Mouse (Mus musculus): ENCODE data around the gene Gm5458.
"Not testable (repeated sequence)": the region's sequence is repeated elsewhere in the genome, so short reads cannot be mapped to it uniquely, and the experiment has no call there.

Gm5458 gene

DNA sequence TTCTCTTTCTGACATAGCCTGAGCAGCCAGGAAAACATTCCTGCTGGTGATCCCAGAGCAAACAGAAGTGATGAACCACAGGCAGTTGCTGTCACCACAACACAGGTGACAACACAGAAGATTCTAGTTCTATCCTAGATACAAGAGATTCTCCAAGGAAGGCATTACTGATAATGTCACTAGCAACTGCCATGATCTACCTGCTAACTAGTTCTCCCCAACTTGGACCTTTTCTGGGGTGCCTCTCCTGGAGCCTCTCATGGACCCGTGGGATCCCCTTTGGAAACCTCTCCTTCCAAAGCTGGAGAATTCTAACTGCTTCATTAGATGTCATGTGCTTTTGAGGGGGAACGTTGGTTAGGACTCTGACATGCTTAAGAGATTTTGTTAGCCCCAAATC, at the start of gene Gm5458:
Gene Gm5458 (minus strand): TSS at position 101 of the 400 bp plus-strand sequence.
- DNase-seq (ENCODE audit: low spot score): not testable (repeated sequence)

DNA sequence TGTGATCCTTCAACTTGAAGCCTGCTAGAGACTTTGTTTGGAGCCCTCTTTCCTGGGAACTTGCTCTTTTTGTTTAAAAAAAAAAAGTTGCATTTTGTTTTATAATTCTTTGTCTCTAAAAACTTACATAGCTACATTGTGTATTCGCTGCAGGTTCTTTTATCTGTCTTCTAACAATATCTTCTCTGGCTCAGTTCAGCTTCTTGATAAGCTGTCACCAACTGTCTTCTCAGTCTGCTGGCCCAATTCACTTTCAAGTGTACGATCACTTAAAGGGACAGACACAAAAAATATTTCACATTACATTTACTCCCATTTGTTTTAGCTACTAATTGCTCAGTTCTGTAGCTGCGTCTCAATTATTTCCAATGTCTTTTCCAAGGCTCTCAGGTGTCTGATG, 43.9 kb upstream of the Gm5458 start:
- no peak for DNase-seq (ENCODE audit: low spot score)

DNA sequence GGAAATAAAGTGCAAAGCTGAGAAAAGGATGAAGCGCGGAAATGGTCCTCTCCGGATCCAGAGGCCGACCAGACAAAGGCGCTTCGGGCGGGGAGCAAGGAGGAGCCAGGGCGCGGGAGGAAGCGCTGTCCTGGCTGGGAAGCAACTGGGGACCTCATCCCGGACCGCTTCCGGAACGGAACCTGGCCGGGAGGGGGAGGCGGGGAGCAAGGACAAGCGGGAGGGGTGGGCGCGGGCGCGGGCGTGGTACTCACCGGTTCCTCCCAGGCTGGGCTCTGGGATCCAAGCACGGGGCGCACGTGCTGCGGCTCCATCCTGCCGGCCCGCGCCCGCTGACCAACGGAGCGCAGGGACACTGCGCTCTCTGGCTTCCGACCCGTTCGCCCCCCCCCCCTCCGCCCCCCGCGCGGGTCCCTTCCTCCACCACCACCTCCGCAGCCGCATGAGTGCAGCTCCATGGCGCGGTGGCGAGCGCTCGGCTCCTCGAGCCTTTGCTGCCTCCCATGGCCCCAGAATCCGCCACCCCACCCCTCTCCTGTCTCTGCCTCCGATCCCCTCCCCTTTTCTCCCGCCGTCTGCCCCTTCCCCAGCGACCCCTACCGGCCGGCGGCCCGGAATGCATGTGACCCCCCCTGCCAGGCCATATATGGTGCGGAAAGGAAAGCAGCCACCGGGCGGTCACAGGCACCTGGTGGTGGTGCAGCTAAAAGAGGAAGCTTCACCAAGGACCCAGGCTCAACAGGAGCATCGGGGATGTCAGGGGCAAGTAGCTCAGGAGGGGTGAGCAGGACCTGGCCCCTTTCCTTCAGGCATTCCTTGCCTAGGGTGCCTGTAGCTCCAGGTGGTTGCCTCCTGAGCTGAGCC, 17.3 kb downstream of the Gm5458 start, which contains the start of gene Gm2237:
Gene Gm2237 (minus strand): TSS at position 332 of the 864 bp plus-strand sequence.
- DNase-seq (ENCODE audit: low spot score): not testable (repeated sequence)

DNA sequence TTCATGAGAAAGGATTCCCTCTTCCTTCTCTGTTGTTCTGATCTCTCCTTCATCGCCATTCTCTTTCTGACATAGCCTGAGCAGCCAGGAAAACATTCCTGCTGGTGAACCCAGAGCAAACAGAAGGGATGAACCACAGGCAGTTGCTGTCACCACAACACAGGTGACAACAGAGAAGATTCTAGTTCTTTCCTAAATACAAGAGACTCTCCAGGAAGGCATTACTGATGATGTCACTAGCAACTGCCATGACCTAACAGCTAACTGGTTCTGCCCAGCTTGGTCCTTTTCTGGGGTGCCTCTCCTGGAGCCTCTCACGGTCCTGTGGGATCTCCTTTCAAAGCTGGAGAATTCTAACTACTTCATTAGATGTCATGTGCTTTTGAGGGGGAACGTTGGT, 52.5 kb downstream of the Gm5458 start, which contains the start of gene Gm2244:
Gene Gm2244 (minus strand): TSS at position 101 of the 400 bp plus-strand sequence.
- not testable (repeated sequence) for DNase-seq (ENCODE audit: low spot score)
